Mouse (Mus musculus): ENCODE results near the gene Kcnd3. TPM values are rescaled to one million over a fixed set of nuclear protein-coding genes. Genes with fewer than 3 reads are reported as not detected.

Kcnd3 gene
- polyA plus RNA-seq, 1 experiment from 2014 or later: 8.4 TPM

DNA sequence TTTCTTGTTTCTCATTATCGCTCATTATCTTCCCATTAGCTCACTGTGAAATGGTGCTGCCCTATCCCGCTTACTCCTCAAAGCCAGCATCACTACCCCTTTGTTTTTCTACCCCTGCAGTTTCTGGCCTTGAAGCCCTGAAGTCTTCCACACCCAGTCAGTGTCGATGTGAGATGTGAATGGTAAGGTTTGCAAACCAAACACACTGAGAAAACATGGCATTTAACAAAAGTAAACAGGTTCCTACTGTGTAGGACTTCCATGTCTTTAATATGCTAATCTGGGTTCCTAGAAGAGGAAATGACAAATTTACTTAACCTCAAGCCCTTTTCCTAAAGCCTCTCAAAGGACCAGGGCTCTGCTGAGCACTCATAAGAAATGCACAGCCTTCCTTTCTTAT is 118.7 kb downstream of the Kcnd3 start:
- peak overlapping the region; percentile 2; the same call in 1 of the 2 replicates for H3K27ac ChIP-seq (replicated peaks)
- no peak overlapping the region for H3K9ac ChIP-seq (replicated peaks)
- H3K36me3 ChIP-seq: no peaks in the 10 kb centered on the region
- ATAC-seq (replicated peaks): no peak
- no peak overlapping the region for H3K4me3 ChIP-seq
- peaks cover 56% of the 10 kb centered on the region for H3K4me1 ChIP-seq
- H3K27me3 ChIP-seq: no peaks in the 10 kb centered on the region
- no peak overlapping the region for H3K4me2 ChIP-seq (replicated peaks)
- no peaks in the 10 kb centered on the region for H3K9me3 ChIP-seq
- WGBS: 33% methylated on average over 3 of the region's 3 CpGs

- Histone ChIP-seq H3K36me3 (no peaks in the 10 kb centered on the region), H3K9me3 (no peaks in the 10 kb centered on the region), H3K27ac (replicated peaks) (no peak overlapping the region), H3K4me1 (peaks cover 48% of the 10 kb centered on the region), H3K4me2 (replicated peaks) (no peak overlapping the region), H3K27me3 (no peaks in the 10 kb centered on the region), H3K9ac (replicated peaks) (no peak overlapping the region), H3K4me3 (no peak overlapping the region)
- WGBS: 86% methylated on average over 1 of the region's 1 CpGs
- no peak for ATAC-seq (replicated peaks)
Observed at GRCm38 (mm10) chr3:105571944-105572343, 119.8 kb downstream of the Kcnd3 start.

GRCm38 (mm10) chr3:105573156-105573555 is 121.0 kb downstream of the Kcnd3 start:
- Histone ChIP-seq H3K4me3 (no peak overlapping the region), H3K27me3 (no peaks in the 10 kb centered on the region), H3K9ac (replicated peaks) (no peak overlapping the region), H3K36me3 (no peaks in the 10 kb centered on the region), H3K4me2 (replicated peaks) (no peak overlapping the region), H3K4me1 (peaks cover 36% of the 10 kb centered on the region), H3K9me3 (no peaks in the 10 kb centered on the region), H3K27ac (replicated peaks) (no peak overlapping the region)
- WGBS: 92% methylated on average over 2 of the region's 2 CpGs
- ATAC-seq (replicated peaks): no peak

- ATAC-seq (replicated peaks): no peak
- WGBS: 82% methylated on average over 3 of the region's 3 CpGs
Observed at GRCm38 (mm10) chr3:105578320-105578719, 126.2 kb downstream of the Kcnd3 start.

GRCm38 (mm10) chr3:105581119-105581518 is 129.0 kb downstream of the Kcnd3 start:
- H3K4me1 ChIP-seq: peaks cover 8% of the 10 kb centered on the region
- no peaks in the 10 kb centered on the region for H3K27me3 ChIP-seq
- H3K4me2 ChIP-seq (replicated peaks): no peak overlapping the region
- H3K27ac ChIP-seq (replicated peaks): no peak overlapping the region
- no peaks in the 10 kb centered on the region for H3K9me3 ChIP-seq
- no peak overlapping the region for H3K9ac ChIP-seq (replicated peaks)
- no peaks in the 10 kb centered on the region for H3K36me3 ChIP-seq
- no peak overlapping the region for H3K4me3 ChIP-seq
- no peak for ATAC-seq (replicated peaks)
- 74% methylated on average over 6 of the region's 6 CpGs for WGBS

More at GRCm38 (mm10) chr3:105578320-105578719, 126.2 kb downstream of the Kcnd3 start:
- Histone ChIP-seq H3K4me3 (no peak overlapping the region), H3K27ac (replicated peaks) (no peak overlapping the region), H3K9ac (replicated peaks) (no peak overlapping the region), H3K27me3 (no peaks in the 10 kb centered on the region), H3K9me3 (no peaks in the 10 kb centered on the region), H3K4me1 (no peaks in the 10 kb centered on the region), H3K4me2 (replicated peaks) (no peak overlapping the region), H3K36me3 (no peaks in the 10 kb centered on the region)

GRCm38 (mm10) chr3:105585734-105586159 is 133.6 kb downstream of the Kcnd3 start:
- no peak overlapping the region for H3K9ac ChIP-seq (replicated peaks)
- H3K4me2 ChIP-seq (replicated peaks): 0 out of 2 replicates have a peak overlapping the region, but pooled peaks have one; percentile 8
- H3K9me3 ChIP-seq: no peaks in the 10 kb centered on the region
- 8% methylated on average over 4 of the region's 4 CpGs for WGBS
- peak overlapping the region; percentile 64 for H3K27ac ChIP-seq (replicated peaks)
- ATAC-seq (replicated peaks): peak; percentile 81
- H3K4me3 ChIP-seq: no peak overlapping the region
- H3K27me3 ChIP-seq: no peaks in the 10 kb centered on the region
- no peaks in the 10 kb centered on the region for H3K36me3 ChIP-seq
- peaks cover 28% of the 10 kb centered on the region for H3K4me1 ChIP-seq

- no peaks in the 10 kb centered on the region for H3K9me3 ChIP-seq
- no peak overlapping the region for H3K4me3 ChIP-seq
- peak; percentile 83 for ATAC-seq (replicated peaks)
- no peak overlapping the region for H3K9ac ChIP-seq (replicated peaks)
- peaks cover 33% of the 10 kb centered on the region for H3K4me1 ChIP-seq
- no peak overlapping the region for H3K4me2 ChIP-seq (replicated peaks)
- 41% methylated on average over 15 of the region's 15 CpGs for WGBS
- no peaks in the 10 kb centered on the region for H3K36me3 ChIP-seq
- H3K27ac ChIP-seq (replicated peaks): peak overlapping the region; percentile 81
- no peaks in the 10 kb centered on the region for H3K27me3 ChIP-seq
Observed at GRCm38 (mm10) chr3:105590056-105590672, 138.0 kb downstream of the Kcnd3 start.

DNA sequence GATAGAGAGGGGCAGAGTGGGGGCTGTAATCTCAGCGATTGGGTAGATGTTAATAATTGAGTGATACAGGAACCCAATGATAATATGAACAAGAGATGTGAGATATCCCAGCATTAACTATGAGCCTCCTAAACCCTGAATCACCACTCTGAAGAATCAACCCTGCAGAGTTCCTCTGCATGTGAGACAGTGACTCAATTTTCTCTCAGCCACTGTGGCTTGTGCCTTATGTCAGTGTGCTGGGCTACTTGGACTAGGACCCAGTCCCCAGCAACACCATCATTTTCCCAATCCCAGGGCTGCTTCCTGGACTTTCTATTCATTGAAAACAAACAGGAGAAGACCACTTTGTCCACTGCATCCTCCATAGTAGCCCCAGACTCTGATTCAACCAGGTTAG is 139.6 kb downstream of the Kcnd3 start:
- Histone ChIP-seq H3K4me1 (peaks cover 21% of the 10 kb centered on the region), H3K36me3 (no peaks in the 10 kb centered on the region), H3K4me3 (no peak overlapping the region), H3K9me3 (no peaks in the 10 kb centered on the region), H3K9ac (replicated peaks) (no peak overlapping the region), H3K4me2 (replicated peaks) (no peak overlapping the region), H3K27ac (replicated peaks) (no peak overlapping the region), H3K27me3 (no peaks in the 10 kb centered on the region)
- WGBS: 91% methylated on average over 1 of the region's 1 CpGs
- ATAC-seq (replicated peaks): no peak

GRCm38 (mm10) chr3:105592246-105592645 is 140.1 kb downstream of the Kcnd3 start:
- no peak overlapping the region for H3K4me3 ChIP-seq
- H3K36me3 ChIP-seq: no peaks in the 10 kb centered on the region
- no peaks in the 10 kb centered on the region for H3K9me3 ChIP-seq
- no peak overlapping the region for H3K4me2 ChIP-seq (replicated peaks)
- peaks cover 21% of the 10 kb centered on the region for H3K4me1 ChIP-seq
- WGBS: 67% methylated on average over 2 of the region's 2 CpGs
- H3K9ac ChIP-seq (replicated peaks): no peak overlapping the region
- no peak for ATAC-seq (replicated peaks)
- no peak overlapping the region for H3K27ac ChIP-seq (replicated peaks)
- no peaks in the 10 kb centered on the region for H3K27me3 ChIP-seq

DNA sequence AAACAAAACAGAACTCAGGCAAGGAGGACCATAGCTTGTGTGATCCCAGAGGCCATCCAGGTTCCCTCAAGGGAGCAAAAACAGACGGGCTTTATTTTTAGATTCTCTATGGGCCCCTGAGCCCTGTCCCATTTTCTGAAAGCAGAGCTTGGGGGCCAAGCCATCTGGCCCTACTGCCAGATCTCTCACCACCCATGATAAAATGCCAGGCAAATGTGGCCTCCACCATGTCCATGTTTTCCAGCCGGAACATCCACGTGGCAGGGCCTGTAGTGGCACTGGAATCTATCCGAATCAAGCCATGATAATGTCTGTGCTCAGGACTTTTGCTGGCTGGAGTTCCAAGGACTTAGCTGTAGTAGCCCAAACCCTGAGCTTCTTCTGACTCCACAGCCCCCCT is 148.4 kb downstream of the Kcnd3 start:
- ATAC-seq (replicated peaks): no peak
- 86% methylated on average over 4 of the region's 4 CpGs for WGBS
- Histone ChIP-seq H3K27ac (replicated peaks) (no peak overlapping the region), H3K36me3 (no peaks in the 10 kb centered on the region), H3K9me3 (no peaks in the 10 kb centered on the region), H3K4me1 (no peaks in the 10 kb centered on the region), H3K4me3 (no peak overlapping the region), H3K4me2 (replicated peaks) (no peak overlapping the region), H3K27me3 (no peaks in the 10 kb centered on the region), H3K9ac (replicated peaks) (no peak overlapping the region)

- Histone ChIP-seq H3K4me3 (no peak overlapping the region), H3K36me3 (no peaks in the 10 kb centered on the region), H3K4me1 (no peaks in the 10 kb centered on the region), H3K9ac (replicated peaks) (no peak overlapping the region), H3K27ac (replicated peaks) (no peak overlapping the region), H3K4me2 (replicated peaks) (no peak overlapping the region), H3K27me3 (no peaks in the 10 kb centered on the region), H3K9me3 (no peaks in the 10 kb centered on the region)
- no peak for ATAC-seq (replicated peaks)
- WGBS: 57% methylated on average over 5 of the region's 5 CpGs
Observed at GRCm38 (mm10) chr3:105602966-105603365, 150.8 kb downstream of the Kcnd3 start.

DNA sequence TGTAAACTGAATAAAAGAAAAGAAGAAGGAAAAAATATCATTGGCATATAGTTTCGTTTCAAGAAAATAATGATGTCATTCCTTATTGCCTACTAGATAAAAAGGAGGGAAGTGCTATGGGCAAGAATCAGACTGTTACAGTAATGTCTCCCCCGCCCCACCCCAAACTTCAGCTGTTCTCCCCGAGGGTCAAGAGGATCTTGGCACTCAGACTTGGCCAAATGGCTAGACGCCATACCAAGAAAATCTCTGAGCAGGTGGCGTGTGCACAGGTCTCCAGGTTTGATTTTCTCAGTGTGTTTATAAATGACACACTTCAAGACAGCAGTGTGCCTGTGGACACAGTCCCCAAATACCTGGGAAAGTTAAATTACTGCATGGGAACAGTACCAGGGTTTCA is 153.6 kb downstream of the Kcnd3 start:
- no peaks in the 10 kb centered on the region for H3K36me3 ChIP-seq
- no peaks in the 10 kb centered on the region for H3K4me1 ChIP-seq
- no peak for ATAC-seq (replicated peaks)
- no peaks in the 10 kb centered on the region for H3K9me3 ChIP-seq
- H3K27ac ChIP-seq (replicated peaks): no peak overlapping the region
- no peaks in the 10 kb centered on the region for H3K27me3 ChIP-seq
- H3K4me3 ChIP-seq: no peak overlapping the region
- H3K9ac ChIP-seq (replicated peaks): no peak overlapping the region
- H3K4me2 ChIP-seq (replicated peaks): no peak overlapping the region
- WGBS: 73% methylated on average over 5 of the region's 5 CpGs

GRCm38 (mm10) chr3:105608857-105609256 is 156.7 kb downstream of the Kcnd3 start:
- Histone ChIP-seq H3K4me1 (no peaks in the 10 kb centered on the region; the same call in 1 of the 2 replicates), H3K9me3 (no peaks in the 10 kb centered on the region), H3K4me2 (replicated peaks) (no peak overlapping the region), H3K36me3 (no peaks in the 10 kb centered on the region), H3K27me3 (no peaks in the 10 kb centered on the region), H3K4me3 (no peak overlapping the region), H3K9ac (replicated peaks) (no peak overlapping the region), H3K27ac (replicated peaks) (no peak overlapping the region)
- WGBS: 90% methylated on average over 3 of the region's 3 CpGs
- no peak for ATAC-seq (replicated peaks)
